Mouse (Mus musculus) midbrain, embryonic 14.5 days (tissue): Measurements from ENCODE around the gene Habp4. TPM values are rescaled to one million over a fixed set of nuclear protein-coding genes. Genes with fewer than 3 reads are reported as not detected.

ENCODE experiments used
- ATAC-seq: fragments of 200-750 bp; cut with Nextera tagmentation; 2 replicates; pipeline ENCODE4 v1.8.0; 2017; ENCODE audit warnings: moderate number of reproducible peaks, moderate library complexity; ENCODE audit not compliant: low FRiP score, low TSS enrichment
- DNase-seq: peaks from one replicate; pipeline ENCODE4 v3.0.0-alpha.2; 2015
- H3K27ac ChIP-seq: fragments of 300-500 bp; sonication (generic); replicated peaks from 2 replicates; pipeline ENCODE4 v1.5.1; 2014; ENCODE audit warnings: mild to moderate bottlenecking, low read depth, low read length, moderate library complexity
- H3K27me3 ChIP-seq: fragments of 300-500 bp; sonication (generic); 2 replicates; pipeline ENCODE4 v1.6.1; 2014; ENCODE audit warnings: low read length, control low read depth, mixed read lengths; ENCODE audit not compliant: control insufficient read depth, insufficient read depth
- H3K36me3 ChIP-seq: fragments of 300-500 bp; sonication (generic); 2 replicates; pipeline ENCODE4 v1.6.1; 2014; ENCODE audit warnings: low read length, control low read depth; ENCODE audit not compliant: control insufficient read depth, insufficient read depth
- H3K4me1 ChIP-seq: fragments of 300-500 bp; sonication (generic); 2 replicates; pipeline ENCODE4 v1.6.1; 2014; ENCODE audit warnings: mild to moderate bottlenecking, antibody characterized with exemption, low read length, control low read depth; ENCODE audit not compliant: control insufficient read depth, insufficient read depth
- H3K4me2 ChIP-seq: fragments of 300-500 bp; sonication (generic); 2 replicates; pipeline ENCODE4 v1.6.1; 2014; ENCODE audit warnings: mild to moderate bottlenecking, low read length, moderate library complexity
- H3K4me3 ChIP-seq: fragments of 300-500 bp; sonication (generic); replicated peaks from 2 replicates; pipeline ENCODE4 v1.5.1; 2014; ENCODE audit warnings: low read depth, low read length
- H3K9ac ChIP-seq: fragments of 300-500 bp; sonication (generic); replicated peaks from 2 replicates; pipeline ENCODE4 v1.6.1; 2014; ENCODE audit warnings: mild to moderate bottlenecking, low read length, moderate library complexity
- H3K9me3 ChIP-seq: fragments of 300-500 bp; sonication (generic); 2 replicates; pipeline ENCODE4 v1.6.1; 2016; ENCODE audit warnings: low read length, control low read depth, mixed read lengths; ENCODE audit not compliant: control insufficient read depth
- WGBS: fragments of 180-500 bp; shearing (Covaris S2); extraction: QIAGEN DNeasy Blood & Tissue Kit; methylation state at CpG from one replicate; pipeline ENCODE4 v1.1.7; 2014; 5-methylcytosine and 5-hydroxymethylcytosine counted together
- polyA plus RNA-seq: library from polyadenylated mRNA; unstranded; fragments of >200 nt; fragmentation: Nextera tagmentation; extraction: Ambion mirVana; gene quantifications from 2 replicates; pipeline ENCODE4 v1.2.1, GENCODE M21; 2014

Habp4 gene
- polyA plus RNA-seq, 1 experiment from 2014 or later = 36.5 TPM

GRCm38 (mm10) chr13:64235062-64235715, 73.6 kb downstream of the Habp4 start:
- H3K4me1 ChIP-seq = no peaks in the 10 kb centered on the region
- H3K9ac ChIP-seq = no peak overlapping the region
- DNase-seq = no peak
- H3K9me3 ChIP-seq = no peaks in the 10 kb centered on the region
- H3K27me3 ChIP-seq = no peaks in the 10 kb centered on the region
- H3K4me3 ChIP-seq = no peak overlapping the region
- no peaks in the 10 kb centered on the region for H3K36me3 ChIP-seq
- no peak for ATAC-seq
- no peak overlapping the region for H3K27ac ChIP-seq
- WGBS = 87% methylated on average over 4 of the region's 4 CpGs
- H3K4me2 ChIP-seq = no peak overlapping the region

DNA sequence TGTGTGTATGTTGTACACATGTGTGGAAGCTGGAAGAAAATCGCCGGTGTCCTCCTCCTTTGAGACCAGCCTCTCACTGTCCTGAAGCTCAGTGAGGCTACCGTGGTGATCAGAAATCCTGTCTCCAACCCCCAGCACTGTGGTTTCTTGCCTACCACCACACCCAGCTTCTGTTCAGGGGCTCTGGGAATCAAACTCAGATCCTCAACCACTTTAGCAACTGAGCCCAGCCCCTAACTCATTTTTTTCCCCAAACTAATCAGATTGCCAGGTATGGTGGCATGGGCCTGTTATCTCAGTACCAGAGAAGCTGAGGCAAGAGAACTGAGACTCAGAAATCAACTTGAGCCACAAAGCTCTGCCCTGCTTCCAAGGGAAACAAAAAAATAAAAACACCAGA, 74.2 kb downstream of the Habp4 start:
- Histone ChIP-seq H3K4me2 (no peak overlapping the region), H3K9me3 (no peaks in the 10 kb centered on the region), H3K4me1 (no peaks in the 10 kb centered on the region), H3K9ac (no peak overlapping the region), H3K27ac (no peak overlapping the region), H3K36me3 (no peaks in the 10 kb centered on the region), H3K4me3 (no peak overlapping the region), H3K27me3 (no peaks in the 10 kb centered on the region)
- 83% methylated on average over 3 of the region's 3 CpGs for WGBS
- ATAC-seq (no peak), DNase-seq (no peak)

Other genes with a start within 250 kb of the Habp4 start
- not detected in 2 replicates for gene Hsd17b3, start 72.6 kb upstream of the Habp4 start, polyA plus RNA-seq
- gene Slc35d2, start 32.5 kb upstream of the Habp4 start, polyA plus RNA-seq = 1.4 and 1.8 TPM in 2 replicates
- gene Zfp367, start 8.6 kb upstream of the Habp4 start, polyA plus RNA-seq = 4.2 and 7.2 TPM in 2 replicates
- gene Cdc14b, start 113.5 kb downstream of the Habp4 start, polyA plus RNA-seq = 1.9 and 3.7 TPM in 2 replicates
- gene Aaed1, start 150.9 kb downstream of the Habp4 start, polyA plus RNA-seq = 9.1 and 11.1 TPM in 2 replicates
- 117 and 130 TPM in 2 replicates for gene Ctsl, start 209.1 kb downstream of the Habp4 start, polyA plus RNA-seq